Mouse (Mus musculus): ENCODE measurements around the gene Actb.

Gene Actb

GRCm38 (mm10) chr5:142922251-142922650, 15.7 kb upstream of the Actb start:
- DNase-seq (ENCODE audit: low read depth, low spot score), result no peak

GRCm38 (mm10) chr5:142921074-142921459, 14.5 kb upstream of the Actb start:
- no peak for DNase-seq (ENCODE audit: low read depth, low spot score)

GRCm38 (mm10) chr5:142920311-142921073, 13.9 kb upstream of the Actb start:
- no peak for DNase-seq (ENCODE audit: low read depth, low spot score)

GRCm38 (mm10) chr5:142917402-142917801, 10.8 kb upstream of the Actb start:
- no peak for DNase-seq (ENCODE audit: low read depth, low spot score)

GRCm38 (mm10) chr5:142916593-142916992, 10.0 kb upstream of the Actb start:
- DNase-seq (ENCODE audit: low read depth, low spot score), result no peak

- DNase-seq (ENCODE audit: low read depth, low spot score), result no peak
Measured at GRCm38 (mm10) chr5:142915231-142915630, 8.7 kb upstream of the Actb start.

- no peak for DNase-seq (ENCODE audit: low read depth, low spot score)
Measured at GRCm38 (mm10) chr5:142912739-142913138, 6.2 kb upstream of the Actb start.

- no peak for DNase-seq (ENCODE audit: low read depth, low spot score)
Measured at GRCm38 (mm10) chr5:142912320-142912719, 5.8 kb upstream of the Actb start.

GRCm38 (mm10) chr5:142911629-142912028, 5.1 kb upstream of the Actb start:
- DNase-seq (ENCODE audit: low read depth, low spot score), result no peak

- DNase-seq (ENCODE audit: low read depth, low spot score), result no peak
Measured at GRCm38 (mm10) chr5:142909576-142910278, 3.2 kb upstream of the Actb start.

- no peak for DNase-seq (ENCODE audit: low read depth, low spot score)
Measured at GRCm38 (mm10) chr5:142908941-142909575, 2.5 kb upstream of the Actb start.

- DNase-seq (ENCODE audit: low read depth, low spot score), result no peak
Measured at GRCm38 (mm10) chr5:142907803-142908559, 1.4 kb upstream of the Actb start.

- DNase-seq (ENCODE audit: low read depth, low spot score), result no peak
Measured at GRCm38 (mm10) chr5:142907048-142907802, 671 bp upstream of the Actb start.

GRCm38 (mm10) chr5:142905725-142906531, 626 bp downstream of the Actb start:
- peak; percentile 97 for DNase-seq (ENCODE audit: low read depth, low spot score)

- no peak for DNase-seq (ENCODE audit: low read depth, low spot score)
Measured at GRCm38 (mm10) chr5:142905038-142905695, 1.4 kb downstream of the Actb start.

GRCm38 (mm10) chr5:142904208-142905037, 2.1 kb downstream of the Actb start:
- no peak for DNase-seq (ENCODE audit: low read depth, low spot score)

GRCm38 (mm10) chr5:142903470-142904207, 2.9 kb downstream of the Actb start:
- DNase-seq (ENCODE audit: low read depth, low spot score), result no peak

Data from embryo, embryonic 11.5 days (tissue).